Mouse (Mus musculus): ENCODE data around the gene Miip. TPM values are rescaled to one million over a fixed set of nuclear protein-coding genes. Genes with fewer than 3 reads are reported as not detected.
"Not testable (repeated sequence)": the region's sequence is repeated elsewhere in the genome, so short reads cannot be mapped to it uniquely, and the experiment has no call there.

Miip gene
- polyA plus RNA-seq, 1 experiment: 82.1 TPM

- TF ChIP-seq CTCF (IDR thresholded peaks at IDR 0.05; ENCODE audit: borderline replicate concordance, extremely low read depth, insufficient read depth, insufficient read length) (no peak), POLR2A (IDR thresholded peaks at IDR 0.05; ENCODE audit: borderline replicate concordance, extremely low read depth, insufficient read depth, insufficient read length, poor library complexity, severe bottlenecking) (no peak)
These were observed 622 bp upstream of the Miip start for GRCm38 (mm10) chr4:147869238-147869637.

GRCm38 (mm10) chr4:147867563-147868449 lies 810 bp downstream of the Miip start:
- TF ChIP-seq CTCF (IDR thresholded peaks at IDR 0.05; ENCODE audit: borderline replicate concordance, extremely low read depth, insufficient read depth, insufficient read length) (no peak; the same call in 1 of the 2 replicates), POLR2A (IDR thresholded peaks at IDR 0.05; ENCODE audit: borderline replicate concordance, extremely low read depth, insufficient read depth, insufficient read length, poor library complexity, severe bottlenecking) (no peak)
- no peak for DNase-seq (ENCODE audit: low read depth)

More at GRCm38 (mm10) chr4:147869238-147869637, 622 bp upstream of the Miip start:
- no peak for DNase-seq (ENCODE audit: low read depth)

- not testable (repeated sequence) for DNase-seq (ENCODE audit: low read depth)
These were observed 1.8 kb downstream of the Miip start for GRCm38 (mm10) chr4:147866793-147867192.

- TF ChIP-seq CTCF (IDR thresholded peaks at IDR 0.05; ENCODE audit: borderline replicate concordance, extremely low read depth, insufficient read depth, insufficient read length) (no peak), POLR2A (IDR thresholded peaks at IDR 0.05; ENCODE audit: borderline replicate concordance, extremely low read depth, insufficient read depth, insufficient read length, poor library complexity, severe bottlenecking) (no peak)
- no peak for DNase-seq (ENCODE audit: low read depth)
These were observed 2.6 kb downstream of the Miip start for GRCm38 (mm10) chr4:147866056-147866455.

- no peak for DNase-seq (ENCODE audit: low read depth)
- TF ChIP-seq CTCF (IDR thresholded peaks at IDR 0.05; ENCODE audit: borderline replicate concordance, extremely low read depth, insufficient read depth, insufficient read length) (no peak), POLR2A (IDR thresholded peaks at IDR 0.05; ENCODE audit: borderline replicate concordance, extremely low read depth, insufficient read depth, insufficient read length, poor library complexity, severe bottlenecking) (no peak)
These were observed 3.0 kb downstream of the Miip start for GRCm38 (mm10) chr4:147865651-147866050.

GRCm38 (mm10) chr4:147862051-147862450 lies 6.6 kb downstream of the Miip start:
- DNase-seq (ENCODE audit: low read depth): no peak
- no peak for TF ChIP-seq POLR2A (IDR thresholded peaks at IDR 0.05; ENCODE audit: borderline replicate concordance, extremely low read depth, insufficient read depth, insufficient read length, poor library complexity, severe bottlenecking)
- TF ChIP-seq CTCF (IDR thresholded peaks at IDR 0.05; ENCODE audit: borderline replicate concordance, extremely low read depth, insufficient read depth, insufficient read length): no peak

GRCm38 (mm10) chr4:147850776-147851175 lies 17.8 kb downstream of the Miip start:
- DNase-seq (ENCODE audit: low read depth): no peak
- no peak for TF ChIP-seq POLR2A (IDR thresholded peaks at IDR 0.05; ENCODE audit: borderline replicate concordance, extremely low read depth, insufficient read depth, insufficient read length, poor library complexity, severe bottlenecking)
- no peak for TF ChIP-seq CTCF (IDR thresholded peaks at IDR 0.05; ENCODE audit: borderline replicate concordance, extremely low read depth, insufficient read depth, insufficient read length)

GRCm38 (mm10) chr4:147848584-147848991 lies 20.0 kb downstream of the Miip start:
- TF ChIP-seq POLR2A (IDR thresholded peaks at IDR 0.05; ENCODE audit: borderline replicate concordance, extremely low read depth, insufficient read depth, insufficient read length, poor library complexity, severe bottlenecking) (no peak), CTCF (IDR thresholded peaks at IDR 0.05; ENCODE audit: borderline replicate concordance, extremely low read depth, insufficient read depth, insufficient read length) (no peak)
- DNase-seq (ENCODE audit: low read depth): no peak

- TF ChIP-seq POLR2A (IDR thresholded peaks at IDR 0.05; ENCODE audit: borderline replicate concordance, extremely low read depth, insufficient read depth, insufficient read length, poor library complexity, severe bottlenecking) (no peak), CTCF (IDR thresholded peaks at IDR 0.05; ENCODE audit: borderline replicate concordance, extremely low read depth, insufficient read depth, insufficient read length) (no peak)
- peak; percentile 97 for DNase-seq (ENCODE audit: low read depth)
These were observed 20.7 kb downstream of the Miip start, which contains the start of gene Zfp933 for GRCm38 (mm10) chr4:147847614-147848583. TSS of gene Zfp933 (minus strand) at chr4:147848366.

GRCm38 (mm10) chr4:147842871-147843270 lies 25.7 kb downstream of the Miip start:
- DNase-seq (ENCODE audit: low read depth): no peak
- TF ChIP-seq CTCF (IDR thresholded peaks at IDR 0.05; ENCODE audit: borderline replicate concordance, extremely low read depth, insufficient read depth, insufficient read length) (no peak), POLR2A (IDR thresholded peaks at IDR 0.05; ENCODE audit: borderline replicate concordance, extremely low read depth, insufficient read depth, insufficient read length, poor library complexity, severe bottlenecking) (no peak)

- DNase-seq (ENCODE audit: low read depth): not testable (repeated sequence)
These were observed 29.3 kb downstream of the Miip start for GRCm38 (mm10) chr4:147839282-147839681.

Measured in brain, embryonic 14.5 days (tissue).